Mouse (Mus musculus) liver, adult 2 months (tissue): ENCODE measurements around the gene Pank3.

ENCODE experiments used
- CTCF ChIP-seq: fragments of 200-500 bp; IDR thresholded peaks from 2 replicates; pipeline ENCODE4 v1.5.1; 2011; ENCODE audit warnings: low read depth, low read length, control low read depth
- POLR2A ChIP-seq: fragments of 200-500 bp; IDR thresholded peaks from 2 replicates; pipeline ENCODE4 v1.6.1; 2011; ENCODE audit warnings: low read length, control low read depth; ENCODE audit not compliant: insufficient read depth; ENCODE audit errors: extremely low read depth

DNA sequence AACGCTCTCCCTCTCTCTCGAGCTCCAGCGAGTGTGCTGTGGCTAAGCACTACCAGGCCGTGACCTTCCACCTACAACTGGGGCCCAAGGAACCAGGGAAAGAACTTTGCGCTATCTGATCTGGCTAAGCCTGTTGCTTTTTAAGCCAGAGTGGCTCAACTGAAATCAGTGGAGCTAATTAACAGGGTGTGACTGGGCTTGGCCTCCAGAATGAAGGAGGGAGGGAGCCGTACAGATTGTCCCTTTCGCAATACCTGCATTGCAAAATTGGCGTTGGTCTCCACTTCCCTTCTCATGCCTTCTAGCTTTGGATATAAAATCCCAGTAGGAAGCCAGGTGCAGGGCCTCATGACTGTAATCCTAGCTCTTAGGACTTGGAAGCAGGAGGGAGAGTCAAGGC lies 18.7 kb upstream of the Pank3 start:
- TF ChIP-seq CTCF (no peak), POLR2A (no peak)
